1 mouse cellular context compared by ENCODE assay signal in the genomic region with DNA sequence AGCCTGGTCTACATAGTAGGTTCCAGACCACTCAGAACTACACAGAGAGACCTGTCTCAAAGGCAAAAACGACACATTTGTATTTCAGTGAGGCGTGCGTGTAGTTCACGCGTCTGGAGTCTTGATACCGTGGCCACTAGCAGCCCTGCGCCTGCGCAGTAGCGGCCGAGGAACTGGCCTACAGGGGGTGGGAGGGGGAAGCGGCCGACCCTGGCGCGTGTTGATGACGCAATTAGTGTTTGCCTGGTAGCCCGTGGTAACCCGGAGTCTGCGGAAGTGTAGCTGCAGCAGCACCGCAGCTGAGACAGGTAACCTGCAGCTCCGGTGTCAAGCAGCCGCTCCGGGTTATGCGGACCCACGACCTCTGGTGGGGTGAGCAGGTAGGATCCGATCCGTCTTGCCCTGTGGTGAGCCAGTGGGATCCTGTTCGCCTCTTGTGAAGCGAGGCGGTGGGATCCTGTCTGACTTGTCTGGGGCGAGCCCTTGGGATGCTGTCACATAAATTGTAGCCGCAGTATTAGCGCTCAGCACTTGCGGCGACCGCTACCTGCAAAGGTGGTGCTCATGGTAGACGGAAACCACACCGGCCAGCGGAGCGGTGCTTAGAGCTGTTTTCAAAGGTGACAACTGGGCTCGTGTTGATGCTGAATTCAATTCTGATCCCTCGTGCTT.
TF ChIP-seq lines count a peak whose summit lies in the region.

Gene 2010111I01Rik, plus strand, starts transcription at position 254 of the 672 bp plus-strand sequence.

TF ChIP-seq in CH12.LX, 34 proteins besides CTCF, POLR2A, EP300 and RAD21 (continued from another document):
- TF ChIP-seq BHLHE40 (IDR thresholded peaks at IDR 0.05; ENCODE audit: low read depth, low read length) (peak; percentile 55), CHD2 (IDR thresholded peaks at IDR 0.05; ENCODE audit: low read length) (peak; percentile 70; the same call in 1 of the 2 replicates), NELFE (IDR thresholded peaks at IDR 0.05; ENCODE audit: low read depth, low read length) (peak; percentile 92), USF2 (conservative IDR thresholded peaks at IDR 0.05; ENCODE audit: low read depth, low read length) (no peak), USF1 (IDR thresholded peaks at IDR 0.05; ENCODE audit: low read depth, low read length) (no peak), IRF4 (IDR thresholded peaks at IDR 0.05; ENCODE audit: low read depth, low read length) (peak; percentile 64), HCFC1 (IDR thresholded peaks at IDR 0.05; ENCODE audit: low read depth, low read length) (peak; percentile 89), CHD1 (IDR thresholded peaks at IDR 0.05; ENCODE audit: low read depth, low read length) (no peak), GABPA (IDR thresholded peaks at IDR 0.05; ENCODE audit: insufficient replicate concordance, low read depth, low read length) (no peak; the same call in 1 of the 2 replicates), MAZ (IDR thresholded peaks at IDR 0.05; ENCODE audit: low read depth, low read length) (peak; percentile 98), MXI1 (IDR thresholded peaks at IDR 0.05; ENCODE audit: low read depth, low read length) (peak; percentile 98), MAFK (IDR thresholded peaks at IDR 0.05; ENCODE audit: insufficient replicate concordance, low read length) (no peak), ZKSCAN1 (IDR thresholded peaks at IDR 0.05; ENCODE audit: borderline replicate concordance, low read depth, low read length) (peak; percentile 32; the same call in 1 of the 2 replicates), POLR2AphosphoS2 (IDR thresholded peaks at IDR 0.05; ENCODE audit: low read depth, low read length) (peak; percentile 73; the same call in 1 of the 2 replicates), TCF12 (IDR thresholded peaks at IDR 0.05; ENCODE audit: low read depth, low read length) (peak; percentile 80), KAT2A (IDR thresholded peaks at IDR 0.05; ENCODE audit: insufficient replicate concordance, low read length) (peak; percentile 77; the same call in 1 of the 2 replicates), ZMIZ1 (IDR thresholded peaks at IDR 0.05; ENCODE audit: low read depth, low read length) (peak; percentile 88), MYC (IDR thresholded peaks at IDR 0.05; ENCODE audit: low read depth, low read length) (peak; percentile 54; the same call in 1 of the 2 replicates), TBP (conservative IDR thresholded peaks at IDR 0.05; ENCODE audit: low read depth, low read length) (0 out of 2 replicates have a peak, but pooled peaks have one; percentile 50)
